Mouse (Mus musculus) testis, adult 2 months (tissue): ENCODE measurements around the gene Cisd1.

Source experiments
- CTCF ChIP-seq: fragments of 200-500 bp; IDR thresholded peaks from 2 replicates; pipeline ENCODE4 v1.5.1; 2012; ENCODE audit warnings: low read depth, mild to moderate bottlenecking, inconsistent platforms, low read length, moderate library complexity; ENCODE audit not compliant: control insufficient read depth, insufficient read depth, insufficient replicate concordance
- POLR2A ChIP-seq: fragments of 200-500 bp; IDR thresholded peaks from 2 replicates; pipeline ENCODE4 v1.6.1; 2012; ENCODE audit warnings: low read depth, mild to moderate bottlenecking, inconsistent platforms, low read length, moderate library complexity; ENCODE audit not compliant: control insufficient read depth

- no peak for TF ChIP-seq POLR2A
- no peak for TF ChIP-seq CTCF
These were observed 23.6 kb upstream of the Cisd1 start for GRCm38 (mm10) chr10:71368128-71368940.
